Mouse (Mus musculus): ENCODE measurements around the gene Fgfr2.

Fgfr2 gene

DNA sequence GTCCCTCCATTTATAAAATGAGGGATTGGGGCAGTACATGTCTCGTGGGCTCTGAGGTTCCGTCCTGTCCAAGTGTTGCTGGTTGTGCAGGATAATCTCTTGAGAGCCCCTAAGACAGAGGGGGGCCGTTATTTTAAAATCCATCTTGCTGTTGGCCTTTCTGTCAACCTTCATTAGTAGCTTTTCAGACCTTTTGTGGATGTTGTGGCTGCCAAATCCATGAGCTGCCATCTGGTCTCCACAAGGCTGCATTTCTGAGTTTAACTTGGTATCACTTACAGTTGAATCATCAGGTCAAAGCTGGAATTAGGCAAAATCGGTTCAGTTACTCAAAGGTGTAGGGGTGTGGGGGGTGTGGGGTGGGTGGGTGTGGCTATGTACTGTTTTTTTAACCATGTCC, 2569.8 kb downstream of the Fgfr2 start:
- CTCF ChIA-PET, result no interaction called here

DNA sequence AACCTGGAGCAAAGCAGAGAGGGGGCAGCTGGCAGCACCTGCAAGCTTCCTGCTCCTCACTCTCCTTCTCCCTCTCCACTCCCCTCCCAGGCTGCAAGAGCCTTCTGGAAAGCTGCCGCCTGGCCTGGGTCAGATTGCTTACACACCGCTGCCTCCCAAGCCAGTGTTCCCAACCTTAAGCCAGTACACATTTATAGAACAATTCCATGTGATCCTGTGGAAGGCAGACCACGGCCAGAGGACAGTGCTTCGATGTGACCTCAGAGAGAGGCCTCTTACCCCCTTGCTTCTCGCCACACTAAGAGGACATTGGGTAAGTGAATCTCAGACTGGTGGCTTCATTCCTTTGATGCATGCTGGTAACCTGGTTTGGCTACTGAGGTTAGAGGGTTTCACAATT, 2570.4 kb downstream of the Fgfr2 start:
- CTCF ChIA-PET, result no interaction called here

DNA sequence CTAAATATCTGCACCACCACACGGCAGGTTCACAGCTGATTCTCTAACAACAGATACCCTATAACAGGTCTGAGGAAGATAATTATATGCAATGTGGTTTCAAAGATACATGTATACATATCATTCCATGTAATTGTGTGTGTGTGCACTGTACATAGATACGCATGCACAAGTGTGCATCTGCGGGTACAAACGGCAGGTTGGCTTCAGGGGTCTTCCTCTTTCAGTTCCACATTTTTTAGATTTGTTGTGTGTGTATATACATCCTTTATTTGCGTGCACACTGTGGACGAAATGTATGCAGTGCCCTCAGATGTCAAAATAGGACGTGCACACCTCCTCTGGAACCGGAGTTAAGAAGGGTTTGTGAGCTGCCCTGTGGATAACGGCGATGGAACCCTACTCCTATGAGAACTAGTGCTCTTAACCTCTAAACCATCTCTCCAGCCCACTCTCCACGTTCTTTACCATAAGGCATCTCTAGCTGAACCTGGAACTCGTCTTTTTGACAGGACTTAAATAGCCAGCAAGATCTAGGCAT, 2575.4 kb downstream of the Fgfr2 start:
- CTCF ChIA-PET, result no interaction called here

DNA sequence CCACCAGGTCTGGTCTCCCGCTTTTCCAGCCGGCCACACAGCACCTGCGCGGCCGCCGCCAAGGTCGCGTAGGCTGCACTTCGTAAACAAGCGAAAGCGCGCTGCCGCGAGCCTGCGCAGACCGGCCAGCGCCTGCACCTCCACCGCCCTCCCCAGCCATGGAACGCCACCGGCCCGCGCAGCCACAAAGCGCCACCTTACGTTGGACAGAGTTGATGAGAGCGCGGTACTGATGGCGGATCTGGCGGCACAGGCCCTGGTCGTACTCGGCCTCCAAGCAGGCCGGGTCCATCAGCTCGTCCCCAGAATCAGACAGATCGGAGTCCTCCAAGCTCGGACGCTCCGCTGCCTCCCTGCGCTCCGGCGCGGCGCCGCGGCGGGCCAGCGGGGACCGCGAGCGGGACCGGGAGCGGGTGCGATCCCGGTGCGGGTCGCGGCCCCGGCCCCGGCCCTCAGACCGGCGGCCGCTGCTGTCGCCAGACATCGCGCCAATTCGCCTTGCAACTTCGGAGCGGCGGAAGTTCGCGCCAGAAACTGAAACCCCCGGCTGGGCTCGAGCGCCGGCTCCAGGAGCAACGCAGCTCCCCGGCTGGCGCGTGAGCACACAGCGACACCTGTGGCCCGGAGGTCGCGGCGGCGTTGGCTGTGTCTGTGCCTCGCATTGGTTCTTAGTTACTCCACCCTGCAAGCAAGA, 2576.2 kb downstream of the Fgfr2 start:
- CTCF ChIA-PET, result no interaction called here

DNA sequence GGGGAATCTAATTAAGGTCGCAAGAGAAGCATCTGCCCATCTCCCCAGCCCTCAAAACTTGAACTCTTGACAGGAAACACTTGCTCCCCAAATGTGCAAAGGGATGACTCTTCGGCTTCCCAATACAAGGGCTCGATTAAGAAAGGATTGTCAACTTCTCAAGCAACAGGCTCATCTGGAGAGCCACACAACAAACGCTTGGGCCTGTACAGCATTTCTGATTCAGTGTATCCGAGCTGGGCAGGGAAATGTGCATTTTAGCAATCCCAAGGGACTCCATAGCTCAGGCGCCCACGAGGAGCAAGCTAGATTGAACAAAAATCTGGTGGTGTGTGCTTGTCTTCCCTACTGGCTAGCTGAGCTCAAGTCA, 2576.7 kb downstream of the Fgfr2 start:
- CTCF ChIA-PET, result no interaction called here

DNA sequence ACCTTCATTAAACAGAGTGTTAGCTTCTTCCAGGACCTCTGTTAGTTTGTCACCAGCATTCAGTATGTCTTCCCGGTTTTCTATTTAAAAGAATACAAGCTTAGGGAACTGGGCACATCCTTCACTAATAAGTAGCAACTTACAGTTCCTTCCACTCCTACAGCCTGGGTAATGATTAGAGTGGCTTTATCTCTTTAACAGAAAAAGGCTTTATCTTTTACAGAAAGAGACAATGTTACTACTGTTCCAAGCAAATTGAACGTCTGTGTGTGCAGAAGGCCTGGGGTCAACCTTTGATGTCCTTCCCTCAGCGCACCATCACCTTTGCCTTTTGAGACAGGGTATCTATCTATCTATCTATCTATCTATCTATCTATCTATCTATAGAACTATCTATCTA, 2577.3 kb downstream of the Fgfr2 start:
- CTCF ChIA-PET, result interaction anchor here (0.6 kb wide), 1 partner anchor 12 kb away, joined by 6 read pairs; no protein-coding TSS in a partner anchor

DNA sequence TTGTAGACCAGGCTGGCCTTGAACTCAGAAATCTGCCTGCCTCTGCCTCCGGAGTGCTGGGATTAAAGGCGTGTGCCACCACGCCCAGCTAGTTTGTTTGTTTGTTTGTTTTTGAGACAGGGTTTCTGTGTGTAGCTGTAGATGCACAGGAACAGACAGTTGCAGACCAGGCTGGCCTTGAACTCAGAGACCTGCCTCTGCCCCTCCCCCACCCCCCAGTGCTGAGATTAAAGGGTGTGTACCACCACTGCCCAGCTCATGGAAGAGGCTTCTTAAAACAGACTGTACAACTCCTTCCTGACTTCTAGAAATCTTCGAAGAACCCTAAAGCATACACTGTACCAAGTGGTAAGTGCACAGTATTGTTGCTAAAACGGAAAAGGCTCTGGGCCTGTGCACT, 2577.7 kb downstream of the Fgfr2 start:
- CTCF ChIA-PET, result interaction anchor here (0.6 kb wide), 1 partner anchor 11 kb away, joined by 6 read pairs; no protein-coding TSS in a partner anchor

DNA sequence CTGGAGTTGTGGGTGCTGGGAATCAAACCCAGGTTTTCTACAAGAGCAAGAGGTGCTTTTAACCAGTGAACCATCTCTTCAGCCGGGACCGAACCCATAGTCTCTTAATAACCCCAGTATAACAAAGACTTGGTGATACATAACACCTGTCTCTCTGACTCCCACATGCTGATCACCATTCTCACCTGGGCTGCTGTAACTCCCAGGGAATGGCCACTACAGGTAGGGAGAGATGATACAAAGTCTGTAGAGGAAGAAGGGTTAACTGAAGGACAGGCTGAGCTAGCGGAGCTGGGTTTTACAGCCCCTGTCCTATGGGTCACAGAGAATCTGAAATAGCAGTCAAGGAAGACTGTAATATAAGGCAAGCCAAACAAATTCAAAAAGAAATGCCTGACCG, 2580.0 kb downstream of the Fgfr2 start:
- CTCF ChIA-PET, result interaction anchor here (0.8 kb wide), 1 partner anchor 941 kb away, joined by 19 read pairs; no protein-coding TSS in a partner anchor

DNA sequence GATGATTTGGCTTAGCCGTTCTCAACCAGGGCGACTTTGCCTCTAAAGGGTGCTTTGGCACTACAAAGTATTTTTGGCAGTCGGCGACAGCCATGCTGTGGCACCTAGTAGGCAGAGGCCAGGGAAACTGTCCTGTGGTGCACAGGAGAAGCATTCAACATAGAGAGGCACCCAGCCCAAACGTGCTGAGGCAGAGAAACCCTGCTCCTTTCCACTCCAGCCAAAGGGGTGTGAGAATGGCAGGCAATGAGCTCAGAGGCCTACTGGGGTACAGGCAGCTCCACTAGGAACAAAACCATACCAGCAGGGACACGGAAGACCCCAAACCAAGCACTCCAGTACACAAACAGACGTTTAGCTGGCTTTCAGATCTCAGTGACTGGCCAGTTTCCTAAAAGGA, 2583.0 kb downstream of the Fgfr2 start:
- CTCF ChIA-PET, result no interaction called here

DNA sequence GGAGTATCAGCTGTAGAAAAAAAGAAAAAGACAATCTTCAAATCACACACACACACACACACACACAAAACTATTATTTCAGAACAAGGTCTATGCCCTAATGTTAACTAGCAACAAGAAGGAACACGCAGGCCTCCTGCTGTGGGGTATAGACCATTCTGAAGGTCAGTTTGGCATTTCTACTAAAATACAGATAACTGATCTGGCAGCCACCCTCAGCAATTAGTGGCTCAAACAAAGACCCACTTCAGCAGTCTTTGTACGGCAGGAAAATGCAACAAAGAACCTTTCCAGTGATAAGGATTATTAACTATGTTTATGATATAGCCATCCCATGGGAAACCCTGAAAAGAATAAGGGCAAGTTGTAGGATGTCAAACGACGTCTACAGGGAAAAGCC, 2586.1 kb downstream of the Fgfr2 start:
- CTCF ChIA-PET, result no interaction called here

DNA sequence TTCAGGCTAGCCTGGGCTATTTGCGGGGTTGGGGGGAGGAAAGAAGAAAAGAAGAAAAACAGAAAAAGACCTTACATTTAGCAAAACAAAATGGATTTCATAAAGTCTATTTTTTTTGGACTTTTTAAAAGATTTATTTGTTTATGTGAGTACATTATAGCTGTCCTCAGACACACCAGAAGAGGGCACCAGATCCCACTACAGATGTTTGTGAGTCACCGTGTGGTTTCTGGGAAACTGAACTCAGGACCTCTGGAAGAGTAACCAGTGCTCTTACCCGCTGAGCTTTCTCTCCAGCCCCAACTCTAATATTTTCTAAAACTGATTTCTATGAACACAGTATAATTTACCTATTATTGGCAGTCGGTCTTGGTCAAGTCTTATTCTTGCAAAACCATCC, 2588.0 kb downstream of the Fgfr2 start:
- CTCF ChIA-PET, result no interaction called here

DNA sequence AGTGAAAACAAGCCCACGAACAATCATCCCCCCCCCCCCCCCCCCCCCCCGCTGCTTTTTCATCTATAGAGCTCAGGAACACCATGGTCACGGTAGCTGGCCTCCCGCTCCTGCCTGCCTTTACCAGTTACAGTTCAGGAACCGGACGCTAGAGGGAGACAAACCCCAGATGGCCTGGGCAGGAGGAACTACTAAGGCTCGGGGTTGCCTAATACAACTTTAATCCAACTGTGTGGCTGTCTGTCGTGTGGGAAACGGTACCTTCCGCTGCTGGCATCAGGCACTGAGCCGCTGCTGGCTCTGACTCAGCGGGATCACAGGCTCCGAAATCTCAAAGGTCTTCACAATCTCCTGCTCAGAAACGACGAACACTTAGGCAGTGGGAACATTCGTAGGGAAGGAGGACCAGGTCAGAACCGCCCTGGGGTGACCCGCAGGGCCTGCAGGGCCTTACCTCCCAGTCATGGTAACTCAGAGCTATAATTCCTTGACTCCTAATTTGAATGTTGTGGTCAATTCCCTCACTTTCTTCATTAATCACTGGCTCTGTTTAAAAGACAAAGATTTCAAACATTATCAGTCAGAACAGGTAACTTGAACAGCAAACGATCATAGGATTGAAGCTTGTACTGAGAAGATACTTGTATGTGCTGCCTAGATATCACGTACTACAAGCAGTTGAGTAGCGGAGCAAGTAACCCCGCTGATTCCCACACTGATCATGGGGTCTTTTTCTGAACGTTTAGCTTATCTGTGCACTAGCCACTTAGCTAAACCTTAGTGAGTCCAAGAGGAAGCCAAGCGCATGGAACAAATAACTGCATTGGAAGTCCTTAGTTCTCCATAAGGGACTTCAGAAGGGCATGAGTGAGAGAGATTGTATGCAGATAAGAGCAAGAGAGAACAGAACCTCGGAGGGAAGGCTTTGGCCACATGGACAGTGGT, 2589.6 kb downstream of the Fgfr2 start:
- CTCF ChIA-PET, result interaction anchor here (0.6 to 0.7 kb wide), 5 partner anchors 8 to 977 kb away, joined by 3 to 6 read pairs (median 3); no protein-coding TSS in a partner anchor

DNA sequence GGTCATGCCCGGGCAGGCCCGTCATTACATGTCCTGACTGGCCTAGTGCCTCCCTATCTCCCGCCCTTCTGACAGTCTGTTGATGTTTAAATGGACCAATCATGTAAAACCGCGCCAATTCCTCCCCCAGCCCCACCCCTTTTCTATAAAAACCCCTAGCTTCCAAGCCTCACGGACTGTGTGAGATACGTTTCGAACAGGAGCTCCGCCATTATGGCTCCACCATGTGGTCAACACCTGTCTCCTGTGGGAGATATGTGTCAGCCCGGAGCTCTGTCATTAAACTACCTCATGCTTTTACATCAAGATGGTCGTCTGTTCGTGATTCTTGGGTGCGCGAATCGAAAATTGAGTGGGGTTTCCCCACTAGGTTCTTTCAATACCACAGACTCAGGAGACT, 2592.0 kb downstream of the Fgfr2 start:
- CTCF ChIA-PET, result interaction anchor here (0.6 kb wide), 1 partner anchor 46 kb away, joined by 19 read pairs; no protein-coding TSS in a partner anchor

DNA sequence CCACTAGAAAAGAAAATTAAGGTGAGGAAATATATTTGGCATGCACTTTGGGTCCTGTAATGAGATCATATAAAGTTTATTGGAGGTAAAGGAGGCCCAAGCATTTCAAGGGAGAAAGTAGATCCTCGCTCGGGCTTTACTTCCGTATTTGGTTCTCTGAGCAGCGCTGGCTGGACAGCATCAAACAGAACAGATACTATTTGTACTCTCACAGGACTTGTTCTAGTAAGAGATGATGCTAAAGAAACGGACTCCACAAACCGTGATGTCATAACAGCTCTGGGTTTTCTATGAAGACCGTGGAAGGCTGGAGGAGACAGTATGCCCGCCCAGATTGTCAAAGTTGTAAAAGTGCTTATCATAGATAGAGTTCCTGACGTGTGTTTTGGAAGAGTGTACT, 2595.8 kb downstream of the Fgfr2 start:
- CTCF ChIA-PET, result no interaction called here

DNA sequence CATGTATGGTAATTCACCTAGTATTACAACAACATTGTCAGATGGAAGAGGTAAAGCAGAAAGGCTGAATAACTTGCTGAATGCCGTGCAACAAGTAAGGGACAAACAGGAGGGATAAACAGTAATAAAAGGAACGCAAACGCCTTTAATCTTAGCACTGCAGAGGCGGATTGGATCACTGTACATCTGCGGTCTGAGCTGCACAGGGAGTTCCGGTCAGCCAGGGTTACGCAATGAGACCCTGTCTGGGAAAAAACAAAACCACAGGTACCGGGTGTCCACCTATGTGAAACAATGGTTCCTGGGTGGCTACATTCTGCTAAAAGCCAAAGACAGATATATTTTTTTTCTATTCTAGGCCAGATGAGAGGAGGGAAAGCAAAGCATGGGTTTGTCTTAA, 2599.7 kb downstream of the Fgfr2 start:
- CTCF ChIA-PET, result no interaction called here

DNA sequence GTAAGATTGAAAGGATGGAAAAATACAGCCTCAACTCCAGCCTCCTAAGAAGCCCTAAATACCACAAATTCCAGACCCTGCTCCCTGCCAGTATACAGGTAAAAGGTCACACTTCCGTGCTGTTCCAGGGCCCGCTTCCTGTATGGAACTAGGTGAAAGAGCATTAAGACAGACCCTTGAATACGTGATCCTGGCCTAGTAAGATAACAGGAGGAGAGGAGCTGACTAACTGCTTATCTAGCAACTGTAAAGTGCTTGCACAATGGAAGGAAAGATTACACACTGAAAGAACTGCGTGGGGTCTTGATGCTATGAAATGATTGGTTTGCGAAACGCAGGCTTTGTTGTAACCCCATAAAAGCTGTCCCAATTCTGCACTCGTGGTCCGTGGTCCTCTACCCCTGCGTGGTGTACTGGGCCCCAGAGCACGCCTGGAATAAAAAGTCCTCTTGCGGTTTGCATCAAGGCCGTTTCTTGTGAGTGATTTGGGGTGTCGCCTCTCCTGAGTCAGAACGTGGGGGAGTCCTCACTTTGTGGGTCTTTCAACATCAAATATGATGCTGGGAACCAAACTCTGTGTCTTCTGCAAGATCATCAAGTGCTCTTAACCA, 2602.2 kb downstream of the Fgfr2 start:
- CTCF ChIA-PET, result no interaction called here

DNA sequence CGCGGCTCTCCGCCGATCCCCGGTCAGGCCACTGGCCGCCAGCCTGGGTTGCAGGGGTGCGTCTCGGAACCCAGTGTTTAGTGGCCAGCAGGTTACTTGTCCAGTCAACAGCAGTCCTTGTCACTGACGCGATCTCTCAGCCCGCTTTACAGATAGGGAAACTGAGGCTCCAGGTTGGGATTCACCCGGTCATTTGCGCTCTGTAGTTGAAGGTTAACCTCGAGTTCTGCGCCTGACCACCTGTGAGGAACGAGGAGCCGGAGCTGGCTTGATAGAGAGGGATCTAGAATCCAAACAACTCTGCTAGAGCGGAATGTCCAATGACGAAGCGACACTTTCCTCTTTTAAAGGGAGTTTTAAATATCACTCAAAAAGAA, 2603.1 kb downstream of the Fgfr2 start, which contains the start of gene Ate1:
Gene Ate1, minus strand, starts transcription at position 321 of the 377 bp plus-strand sequence.
- CTCF ChIA-PET, result no interaction called here

DNA sequence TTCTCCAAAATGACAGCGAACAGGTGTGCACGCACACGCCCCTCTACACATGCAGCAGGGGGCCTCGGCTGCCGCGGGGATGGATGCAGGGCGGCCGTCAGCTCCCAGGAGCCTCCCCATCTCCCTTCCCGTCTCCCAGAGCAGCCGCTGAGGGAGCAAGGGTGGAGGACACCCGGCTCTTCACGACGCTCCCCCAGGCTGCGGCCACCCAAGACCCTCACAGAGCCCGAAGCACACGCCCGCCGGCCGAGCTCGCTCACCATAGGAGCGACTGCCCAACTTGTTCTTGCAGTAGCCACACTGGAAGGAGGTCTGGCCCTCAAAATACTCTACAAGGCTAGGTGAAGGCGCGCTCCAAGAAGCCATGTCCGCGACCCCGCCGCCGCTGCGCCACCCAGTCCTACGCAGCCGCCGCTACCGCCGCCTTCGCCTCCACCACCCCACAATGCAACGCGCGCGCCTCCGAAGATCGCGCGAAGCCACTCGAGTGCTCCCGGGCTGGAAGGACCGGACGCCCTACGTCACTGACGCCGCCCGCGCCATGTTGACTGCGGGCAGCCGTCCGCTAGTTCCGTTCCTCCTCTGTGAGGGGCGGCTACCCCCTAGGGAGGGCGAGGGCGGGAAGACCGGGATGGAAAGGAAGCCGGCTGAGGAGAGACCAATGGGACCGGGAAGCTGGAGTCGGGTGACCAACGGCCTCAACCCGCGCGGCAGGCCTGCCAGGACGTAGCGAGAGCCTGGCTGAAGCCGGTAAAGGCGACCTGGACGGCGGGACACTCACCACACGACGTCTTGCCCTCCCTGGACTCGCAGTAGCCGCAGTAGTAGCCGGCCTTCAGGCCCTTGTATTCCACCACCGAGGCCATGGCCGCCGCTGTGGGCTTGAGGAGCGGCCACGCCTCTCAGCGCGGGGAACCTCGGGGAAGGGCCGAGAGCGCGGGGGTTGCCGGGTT, 2603.8 kb downstream of the Fgfr2 start:
- CTCF ChIA-PET, result interaction anchor here (0.6 kb wide), 1 partner anchor 39 kb away, joined by 3 read pairs; no protein-coding TSS in a partner anchor

DNA sequence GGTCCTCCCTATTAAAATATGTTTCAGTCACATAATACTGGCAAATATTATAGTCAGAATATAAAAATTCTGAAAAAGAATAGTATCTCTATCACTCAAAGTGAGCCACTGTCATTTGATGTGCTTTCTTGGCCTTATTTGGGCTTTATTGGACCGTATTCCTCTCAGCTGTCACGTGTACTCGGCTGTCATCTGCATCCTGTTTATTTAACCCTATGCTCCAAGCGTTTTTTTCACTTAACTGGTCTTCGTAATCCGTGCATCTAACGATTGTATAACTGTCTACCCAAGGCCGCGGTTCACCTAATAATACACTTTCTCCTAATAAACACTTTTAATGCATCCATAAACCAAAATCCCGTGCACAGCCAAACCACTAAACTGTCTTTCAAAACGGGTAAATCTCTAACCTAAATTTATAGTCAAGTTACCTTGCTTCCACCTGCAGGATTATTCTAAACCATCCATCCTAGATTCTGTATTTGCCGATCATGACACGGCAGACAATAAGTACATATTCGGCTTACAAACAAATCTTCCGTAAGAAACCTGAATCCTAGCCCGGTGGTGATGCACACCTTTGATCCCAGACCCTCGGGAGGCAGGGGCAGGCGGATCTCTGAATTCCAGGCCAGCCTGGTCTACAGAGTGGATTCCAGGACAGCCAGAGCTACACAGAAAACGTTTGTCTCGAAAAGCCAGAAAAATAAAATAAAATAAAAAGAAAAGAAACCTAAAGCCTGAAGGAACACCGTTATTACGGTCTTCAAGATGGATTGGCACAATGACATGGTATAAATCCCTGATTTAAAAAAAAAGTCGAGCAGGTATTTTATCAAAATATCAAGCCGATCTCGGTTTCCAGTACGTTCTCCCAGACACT, 2604.7 kb downstream of the Fgfr2 start:
- CTCF ChIA-PET, result no interaction called here

DNA sequence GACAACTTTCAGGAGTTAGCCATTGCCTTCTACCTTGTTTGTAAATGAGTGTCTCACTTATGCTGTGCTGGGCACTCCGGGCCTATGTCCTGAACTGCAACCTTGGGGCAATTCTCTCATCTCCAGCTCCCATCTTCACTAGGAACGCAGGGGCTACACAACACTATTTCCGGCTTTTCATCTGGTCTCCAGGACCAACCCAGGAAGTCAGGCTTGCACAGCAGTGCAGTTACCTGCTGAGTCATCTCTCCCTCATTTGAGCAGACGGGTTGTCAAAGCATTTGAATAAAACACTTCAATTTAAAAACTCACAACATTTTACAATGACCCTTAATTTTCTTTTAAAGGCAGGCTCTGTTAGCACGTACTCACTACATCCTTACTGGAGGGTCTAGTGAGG, 2612.9 kb downstream of the Fgfr2 start:
- CTCF ChIA-PET, result no interaction called here
